ENCODE assay signal across 19 mouse cellular contexts in the genomic region with DNA sequence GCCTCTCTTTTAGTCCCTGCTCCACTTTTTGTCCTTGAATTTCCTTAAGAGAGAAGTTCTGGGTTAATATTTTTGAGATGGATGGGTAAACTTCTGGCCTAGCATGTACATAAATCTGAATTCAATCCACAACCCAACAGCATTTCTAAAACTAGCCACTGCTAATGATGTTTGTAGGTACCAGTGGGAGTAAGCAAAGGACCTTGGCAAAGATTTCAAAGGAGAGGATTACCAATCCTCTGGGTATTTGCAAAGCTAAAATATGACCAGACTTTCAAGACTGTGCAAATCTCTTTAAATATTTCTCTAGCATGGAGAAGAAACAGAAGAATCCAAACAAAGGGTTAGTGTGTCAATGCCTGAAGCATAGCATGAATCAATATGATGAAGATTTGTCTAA. TPM values are rescaled to one million over a fixed set of nuclear protein-coding genes. Genes with fewer than 3 reads are reported as not detected.
A peak's percentile ranks its signal among the peaks of the same experiment; 100 is the strongest.
DNase-seq lines count a peak whose midpoint lies in the region; TF ChIP-seq lines count a peak whose summit lies in the region.
"Had no signal": no experiment of that assay in that cellular context is flagged by ENCODE, and none has a peak within 500 bp of the region (broad histone marks: within the 10 kb centered on the region; RNA-seq: fewer than 3 reads in every experiment).

Olfr1262 (plus strand) TSS at position 301 of the 400 bp plus-strand sequence.

- TF ChIP-seq POLR2A in brain, embryonic 14.5 days (IDR thresholded peaks at IDR 0.05; ENCODE audit: borderline replicate concordance, extremely low read depth, insufficient read depth, insufficient read length, poor library complexity, severe bottlenecking), result no peak

- no peak for TF ChIP-seq CTCF in brain, embryonic 14.5 days (IDR thresholded peaks at IDR 0.05; ENCODE audit: borderline replicate concordance, extremely low read depth, insufficient read depth, insufficient read length)

- DNase-seq in brain, embryonic 14.5 days (ENCODE audit: low read depth), result peak; percentile 3
- DNase-seq in urinary bladder, postnatal 36 days (ENCODE audit: low spot score in 2 of 2), result no peak
- DNase-seq: adrenal gland, adult 2 months; adrenal gland, adult 8-10 months; adrenal gland, postnatal 10 days; adrenal gland, postnatal 14 days; adrenal gland, postnatal 25 days; adrenal gland, postnatal 36 days; B cell, adult 2 months; cerebellum, adult 11 months; cerebellum, adult 11-12 months; cerebellum, adult 18-20 months; cerebellum, adult 2 months; cerebellum, adult 8-10 months had no signal

RNA-seq across cellular contexts. Expression of gene Olfr1262, which starts in this region (rescaled TPM):
- polyA plus RNA-seq in brain, embryonic 14.5 days (2012; rRNA removed), result not detected in 2 replicates
- polyA plus RNA-seq: activated CD4-positive, CD25-positive, alpha-beta regulatory T cell, adult 4 months; adrenal gland, adult 2 months; C2C12; CD4-positive, CD25-positive, alpha-beta regulatory T cell, adult 4 months; cerebellum, adult 2 months; G1E; Patski had no signal

Comparison
In these comparisons a context has a peak if more than half of its experiments do, and no peak if none do; other contexts are left out.
1. Peak in DNase-seq in brain, embryonic 14.5 days; RNA of the gene not detected or under 1 TPM.